In genomic region chr15:62190224-62190910, GRCm38 (mm10) we compare ENCODE assay signal across 19 mouse cellular contexts.
DNase-seq lines count a peak whose midpoint lies in the region; ATAC-seq and TF ChIP-seq lines count a peak whose summit lies in the region.
"Had no signal": no experiment of that assay in that cellular context is flagged by ENCODE, and none has a peak within 500 bp of the region (broad histone marks: within the 10 kb centered on the region; RNA-seq: fewer than 3 reads in every experiment).

No protein-coding gene starts in this region.

- H3K4me3 ChIP-seq in CH12.LX (replicated peaks in 1 of 3; ENCODE audit: low read depth in 2 of 3, low read length in 2 of 3, poor library complexity in 1 of 3), result no peak overlapping the region
- no peak overlapping the region for H3K4me3 ChIP-seq in liver, embryonic 15.5 days (replicated peaks)
- H3K4me3 ChIP-seq: heart, adult 2 months; hindbrain, embryonic 12.5 days; intestine, embryonic 15.5 days had no signal

- WGBS in liver, embryonic 15.5 days (ENCODE audit: insufficient replicate concordance), result 47% methylated on average over 5 of the region's 5 CpGs

- peak; percentile 24 for DNase-seq in CD4-positive helper T cell, adult 2 months (ENCODE audit: low read depth, low spot score)
- DNase-seq in CH12.LX (ENCODE audit: extremely low read depth), result peak; percentile 67
- DNase-seq in c-Kit-positive CD71-positive TER-119-positive erythroid progenitor cells, embryonic 14.5 days (ENCODE audit: low spot score), result peak; percentile 52
- no peak for DNase-seq in urinary bladder, adult 2 months (ENCODE audit: low spot score)
- no peak for DNase-seq in urinary bladder, postnatal 4 days (ENCODE audit: low spot score in 2 of 2)
- DNase-seq: adrenal gland, postnatal 36 days; cerebellum, postnatal 25 days; gastrocnemius, postnatal 10 days; heart, adult 2 months; kidney, postnatal 4 days; left cerebral cortex, postnatal 4 days; lung, adult 18-20 months; midbrain, embryonic 14.5 days; retina, postnatal 1 day had no signal

- peak overlapping the region; percentile 63; the same call in 1 of the 2 replicates for H3K9ac ChIP-seq in CH12.LX (ENCODE audit: insufficient read depth, low read depth)
- peak overlapping the region; percentile 1; the same call in 1 of the 2 replicates for H3K9ac ChIP-seq in liver, embryonic 15.5 days
- H3K9ac ChIP-seq: hindbrain, embryonic 12.5 days; intestine, embryonic 15.5 days had no signal

- TF ChIP-seq RAD21 in CH12.LX (IDR thresholded peaks at IDR 0.05; ENCODE audit: low read depth, low read length), result no peak; the same call in 1 of the 2 replicates

- peak overlapping the region; percentile 88 for H3K4me2 ChIP-seq in CH12.LX (ENCODE audit: insufficient read depth, low read depth, poor library complexity, severe bottlenecking)
- H3K4me2 ChIP-seq in liver, embryonic 15.5 days, result peak overlapping the region; percentile 52
- H3K4me2 ChIP-seq: hindbrain, embryonic 12.5 days; intestine, embryonic 15.5 days had no signal

- H3K36me3 ChIP-seq in CH12.LX (replicated peaks in 1 of 2; ENCODE audit: control insufficient read depth in 1 of 2, insufficient read depth in 1 of 2, low read length in 1 of 2), result peaks cover 28 to 90% of the 10 kb centered on the region in 2 experiments
- H3K36me3 ChIP-seq in liver, embryonic 15.5 days (replicated peaks), result no peaks in the 10 kb centered on the region
- H3K36me3 ChIP-seq: hindbrain, embryonic 12.5 days; intestine, embryonic 15.5 days had no signal

- TF ChIP-seq EP300 in CH12.LX (IDR thresholded peaks at IDR 0.05; ENCODE audit: low read length), result peak; percentile 95

- no peak for TF ChIP-seq CTCF in CH12.LX (conservative IDR thresholded peaks at IDR 0.05 in 1 of 2, IDR thresholded peaks at IDR 0.05 in 1 of 2; ENCODE audit: low read depth in 2 of 2, low read length in 2 of 2)

- H3K4me1 ChIP-seq in CH12.LX (ENCODE audit: control insufficient read depth in 1 of 2, insufficient read depth in 2 of 2), result peaks cover 36 to 92% of the 10 kb centered on the region in 2 experiments
- H3K4me1 ChIP-seq in liver, embryonic 15.5 days (replicated peaks), result peaks cover 36% of the 10 kb centered on the region
- H3K4me1 ChIP-seq: hindbrain, embryonic 12.5 days; intestine, embryonic 15.5 days had no signal

- peak overlapping the region; percentile 90 for H3K27ac ChIP-seq in CH12.LX (ENCODE audit: insufficient read depth, low read depth)
- peak overlapping the region; percentile 87 for H3K27ac ChIP-seq in liver, embryonic 15.5 days (replicated peaks)
- H3K27ac ChIP-seq: heart, adult 2 months; hindbrain, embryonic 12.5 days; intestine, embryonic 15.5 days had no signal

- peak; percentile 61 for ATAC-seq in liver, embryonic 15.5 days (ENCODE audit: insufficient read depth)
- no peak for ATAC-seq in monocyte, adult 5-6 weeks (replicated peaks; ENCODE audit: insufficient number of reproducible peaks, low FRiP score, low TSS enrichment, poor library complexity, severe bottlenecking)
- ATAC-seq: intestine, embryonic 15.5 days; Patski had no signal

- H3K79me2 ChIP-seq in CH12.LX (replicated peaks; ENCODE audit: control insufficient read depth, extremely low read depth, insufficient read depth, poor library complexity, severe bottlenecking), result peaks cover 63% of the 10 kb centered on the region

- dilution Hi-C loops in CH12.LX (cut with MboI; ENCODE audit: extremely low pct_ligation_motif_present, extremely low pct_unique_long_range_greater_than_20kb, low sequenced_read_pairs), result no loop called here

- no peak for TF ChIP-seq POLR2A in CH12.LX (IDR thresholded peaks at IDR 0.05; ENCODE audit: low read depth, low read length)

- H3K27me3 ChIP-seq in CH12.LX (replicated peaks), result no peaks in the 10 kb centered on the region
- H3K27me3 ChIP-seq in liver, embryonic 15.5 days, result no peaks in the 10 kb centered on the region
- H3K27me3 ChIP-seq: hindbrain, embryonic 12.5 days; intestine, embryonic 15.5 days; Patski had no signal

- no peaks in the 10 kb centered on the region for H3K9me3 ChIP-seq in CH12.LX (replicated peaks; ENCODE audit: low read length)
- H3K9me3 ChIP-seq in liver, embryonic 15.5 days (replicated peaks), result no peaks in the 10 kb centered on the region
- H3K9me3 ChIP-seq: hindbrain, embryonic 12.5 days; intestine, embryonic 15.5 days had no signal

- in situ Hi-C loops in CH12.LX (cut with MboI; ENCODE audit: low pct_ligation_motif_present, low pct_unique_long_range_greater_than_20kb, low sequenced_read_pairs), result no loop called here

TF ChIP-seq in CH12.LX, 34 proteins besides CTCF, POLR2A, EP300 and RAD21:
- TF ChIP-seq GABPA (IDR thresholded peaks at IDR 0.05; ENCODE audit: insufficient replicate concordance, low read depth, low read length) (no peak), ZNF384 (IDR thresholded peaks at IDR 0.05; ENCODE audit: low read depth, low read length) (peak; percentile 90), CHD1 (IDR thresholded peaks at IDR 0.05; ENCODE audit: low read depth, low read length) (no peak), ELF1 (IDR thresholded peaks at IDR 0.05; ENCODE audit: low read depth, low read length) (no peak), SMC3 (IDR thresholded peaks at IDR 0.05; ENCODE audit: low read depth, low read length) (no peak; the same call in 1 of the 2 replicates), JUN (IDR thresholded peaks at IDR 0.05; ENCODE audit: insufficient read depth, low read depth, low read length) (peak; percentile 88), TBP (conservative IDR thresholded peaks at IDR 0.05; ENCODE audit: low read depth, low read length) (0 out of 2 replicates have a peak, but pooled peaks have one; percentile 19), TCF12 (IDR thresholded peaks at IDR 0.05; ENCODE audit: low read depth, low read length) (peak; percentile 59; the same call in 1 of the 2 replicates), KAT2A (IDR thresholded peaks at IDR 0.05; ENCODE audit: insufficient replicate concordance, low read length) (no peak), ZMIZ1 (IDR thresholded peaks at IDR 0.05; ENCODE audit: low read depth, low read length) (peak; percentile 38; the same call in 1 of the 2 replicates), BHLHE40 (IDR thresholded peaks at IDR 0.05; ENCODE audit: low read depth, low read length) (peak; percentile 39; the same call in 1 of the 2 replicates), ZC3H11A (IDR thresholded peaks at IDR 0.05; ENCODE audit: low read depth, low read length) (no peak), ZKSCAN1 (IDR thresholded peaks at IDR 0.05; ENCODE audit: borderline replicate concordance, low read depth, low read length) (no peak), MAFK (IDR thresholded peaks at IDR 0.05; ENCODE audit: insufficient replicate concordance, low read length) (no peak), SIN3A (IDR thresholded peaks at IDR 0.05; ENCODE audit: low read length) (0 out of 2 replicates have a peak, but pooled peaks have one; percentile 6), USF1 (IDR thresholded peaks at IDR 0.05; ENCODE audit: low read depth, low read length) (no peak), PAX5 (IDR thresholded peaks at IDR 0.05; ENCODE audit: low read length) (no peak), MYC (IDR thresholded peaks at IDR 0.05; ENCODE audit: low read depth, low read length) (0 out of 2 replicates have a peak, but pooled peaks have one; percentile 59), MAX (IDR thresholded peaks at IDR 0.05; ENCODE audit: low read length) (peak; percentile 53), USF2 (conservative IDR thresholded peaks at IDR 0.05; ENCODE audit: low read depth, low read length) (no peak), JUND (conservative IDR thresholded peaks at IDR 0.05; ENCODE audit: low read depth, low read length) (peak; percentile 95), RCOR1 (conservative IDR thresholded peaks at IDR 0.05; ENCODE audit: low read depth, low read length) (peak; percentile 76; the same call in 1 of the 2 replicates), NELFE (IDR thresholded peaks at IDR 0.05; ENCODE audit: low read depth, low read length) (no peak), IRF4 (IDR thresholded peaks at IDR 0.05; ENCODE audit: low read depth, low read length) (peak; percentile 93), POLR2AphosphoS2 (IDR thresholded peaks at IDR 0.05; ENCODE audit: low read depth, low read length) (no peak), MEF2A (IDR thresholded peaks at IDR 0.05; ENCODE audit: borderline replicate concordance, low read depth, low read length) (peak; percentile 67), ETS1 (conservative IDR thresholded peaks at IDR 0.05; ENCODE audit: low read depth, low read length) (peak; percentile 84), HCFC1 (IDR thresholded peaks at IDR 0.05; ENCODE audit: low read depth, low read length) (no peak), NRF1 (IDR thresholded peaks at IDR 0.05; ENCODE audit: low read depth, low read length) (no peak), MXI1 (IDR thresholded peaks at IDR 0.05; ENCODE audit: low read depth, low read length) (peak; percentile 29; the same call in 1 of the 2 replicates), MAZ (IDR thresholded peaks at IDR 0.05; ENCODE audit: low read depth, low read length) (no peak), E2F4 (IDR thresholded peaks at IDR 0.05; ENCODE audit: insufficient replicate concordance, low read depth, low read length) (no peak), UBTF (IDR thresholded peaks at IDR 0.05; ENCODE audit: low read depth, low read length) (no peak), CHD2 (IDR thresholded peaks at IDR 0.05; ENCODE audit: low read length) (peak; percentile 64)
TF ChIP-seq in CH12.LX: peak in this region for 16.

Comparison
In these comparisons a context has a peak if more than half of its experiments do, and no peak if none do; other contexts are left out.
1. DNase-seq: peak in CD4-positive helper T cell, adult 2 months (single experiment), CH12.LX (single experiment) and c-Kit-positive CD71-positive TER-119-positive erythroid progenitor cells, embryonic 14.5 days (single experiment); none in urinary bladder, adult 2 months (single experiment) and urinary bladder, postnatal 4 days (0 of 2).